ENCODE assay signal across 8 mouse cellular contexts in the genomic region with DNA sequence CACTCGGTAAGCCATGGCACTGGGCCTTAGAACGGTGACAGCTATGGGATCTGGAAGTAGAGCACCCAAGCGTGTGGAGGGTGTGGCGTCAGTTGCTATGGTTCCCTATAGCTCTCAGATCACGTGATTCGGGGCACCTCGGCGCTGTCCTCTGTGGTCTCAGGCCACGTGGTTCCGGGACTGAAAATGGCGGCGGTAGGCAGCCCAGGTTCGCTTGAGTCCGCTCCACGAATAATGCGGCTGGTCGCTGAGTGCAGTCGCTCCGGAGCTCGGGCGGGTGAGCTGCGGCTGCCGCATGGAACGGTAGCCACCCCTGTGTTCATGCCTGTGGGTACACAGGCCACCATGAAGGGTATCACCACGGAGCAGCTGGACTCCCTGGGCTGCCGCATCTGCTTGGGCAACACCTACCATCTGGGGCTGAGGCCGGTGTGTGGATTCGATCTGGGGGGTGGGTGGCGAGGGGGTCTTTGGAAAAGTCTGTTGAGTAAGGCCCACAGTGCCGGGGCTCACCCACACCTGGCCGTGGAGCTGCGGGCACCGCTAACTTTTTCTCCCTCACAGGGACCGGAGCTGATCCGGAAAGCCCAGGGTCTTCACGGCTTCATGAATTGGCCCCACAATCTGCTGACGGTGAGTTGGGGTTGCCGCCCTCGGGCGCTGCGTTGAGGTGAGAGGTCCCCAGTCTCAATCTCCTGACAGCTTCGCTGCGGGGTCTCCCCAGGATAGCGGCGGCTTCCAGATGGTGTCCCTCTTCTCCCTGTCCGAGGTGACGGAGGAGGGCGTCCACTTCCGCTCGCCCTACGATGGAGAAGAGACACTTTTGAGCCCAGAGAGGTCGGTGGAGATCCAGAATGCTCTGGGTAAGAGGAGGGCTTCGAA. TPM values are rescaled to one million over a fixed set of nuclear protein-coding genes. Genes with fewer than 3 reads are reported as not detected.
A peak's percentile ranks its signal among the peaks of the same experiment; 100 is the strongest.
DNase-seq lines count a peak whose midpoint lies in the region; ATAC-seq lines count a peak whose summit lies in the region.

A gene (plus strand): TSS at position 169 of the 882 bp plus-strand sequence.

- peak; percentile 96 for ATAC-seq in forebrain, embryonic 11.5 days (replicated peaks; ENCODE audit: low FRiP score)
- peak; percentile 93 for ATAC-seq in heart, embryonic 16.5 days (replicated peaks; ENCODE audit: extremely low read depth, insufficient read depth, low FRiP score)
- ATAC-seq in liver, embryonic 15.5 days (ENCODE audit: insufficient read depth), result peak; percentile 91
- ATAC-seq in neural tube, embryonic 12.5 days (ENCODE audit: low FRiP score, low read depth), result peak; percentile 98

- H3K27me3 ChIP-seq in forebrain, embryonic 11.5 days (ENCODE audit: control insufficient read depth, insufficient read depth, low read length), result no peaks in the 10 kb centered on the region
- no peaks in the 10 kb centered on the region for H3K27me3 ChIP-seq in heart, embryonic 16.5 days (ENCODE audit: control insufficient read depth, insufficient read depth, low read length)
- no peaks in the 10 kb centered on the region for H3K27me3 ChIP-seq in liver, embryonic 15.5 days
- H3K27me3 ChIP-seq in neural tube, embryonic 12.5 days (replicated peaks), result no peaks in the 10 kb centered on the region

- H3K4me1 ChIP-seq in forebrain, embryonic 11.5 days (replicated peaks; ENCODE audit: control insufficient read depth, insufficient read depth, low read length), result peaks cover 2% of the 10 kb centered on the region; the same call in 1 of the 2 replicates
- peaks cover 7% of the 10 kb centered on the region for H3K4me1 ChIP-seq in heart, embryonic 16.5 days (ENCODE audit: control insufficient read depth, insufficient read depth, low read length)
- peaks cover 27% of the 10 kb centered on the region for H3K4me1 ChIP-seq in liver, embryonic 15.5 days (replicated peaks)
- H3K4me1 ChIP-seq in neural tube, embryonic 12.5 days, result peaks cover 6% of the 10 kb centered on the region; the same call in 1 of the 2 replicates

- H3K4me2 ChIP-seq in forebrain, embryonic 11.5 days (ENCODE audit: low read depth, low read length, severe bottlenecking), result peak within 1 kb of the TSS; percentile 81
- peak within 1 kb of the TSS; percentile 65 for H3K4me2 ChIP-seq in heart, embryonic 16.5 days (ENCODE audit: low read depth, low read length)
- peak within 1 kb of the TSS; percentile 95 for H3K4me2 ChIP-seq in liver, embryonic 15.5 days
- H3K4me2 ChIP-seq in neural tube, embryonic 12.5 days (replicated peaks), result peak within 1 kb of the TSS; percentile 91

- peaks cover under 1% of the 10 kb centered on the region; the same call in 1 of the 2 replicates for H3K36me3 ChIP-seq in forebrain, embryonic 11.5 days (ENCODE audit: control insufficient read depth, insufficient read depth, low read length)
- H3K36me3 ChIP-seq in heart, embryonic 16.5 days (ENCODE audit: control insufficient read depth, insufficient read depth), result peaks cover 7% of the 10 kb centered on the region
- peaks cover 12% of the 10 kb centered on the region for H3K36me3 ChIP-seq in liver, embryonic 15.5 days (replicated peaks)
- peaks cover 20% of the 10 kb centered on the region for H3K36me3 ChIP-seq in neural tube, embryonic 12.5 days

- WGBS in forebrain, embryonic 11.5 days, result 2% methylated on average over 53 of the region's 53 CpGs
- WGBS in heart, embryonic 16.5 days, result 2% methylated on average over 52 of the region's 53 CpGs
- WGBS in liver, embryonic 15.5 days (ENCODE audit: insufficient replicate concordance), result under 1% methylated on average over 53 of the region's 53 CpGs
- WGBS in neural tube, embryonic 12.5 days, result 2% methylated on average over 53 of the region's 53 CpGs

- peak within 1 kb of the TSS; percentile 12; the same call in 1 of the 2 replicates for H3K27ac ChIP-seq in forebrain, embryonic 11.5 days (ENCODE audit: low read depth, low read length)
- 0 out of 2 replicates have a peak within 1 kb of the TSS, but pooled peaks have one; percentile 40 for H3K27ac ChIP-seq in heart, embryonic 16.5 days (ENCODE audit: low read length)
- H3K27ac ChIP-seq in liver, embryonic 15.5 days (replicated peaks), result peak within 1 kb of the TSS; percentile 68
- no peak within 1 kb of the TSS for H3K27ac ChIP-seq in neural tube, embryonic 12.5 days

- H3K9ac ChIP-seq in forebrain, embryonic 11.5 days (ENCODE audit: low read length), result peak within 1 kb of the TSS; percentile 81
- peak within 1 kb of the TSS; percentile 87 for H3K9ac ChIP-seq in heart, embryonic 16.5 days (ENCODE audit: low read length)
- H3K9ac ChIP-seq in liver, embryonic 15.5 days, result peak within 1 kb of the TSS; percentile 71
- H3K9ac ChIP-seq in neural tube, embryonic 12.5 days, result peak within 1 kb of the TSS; percentile 71

- peak; percentile 70 to 81 for DNase-seq in CD8-positive naive resting alpha-beta T cell, adult 2 months (ENCODE audit: low read depth in 2 of 2, low spot score in 2 of 2)
- peak; percentile 85 for DNase-seq in c-Kit-positive CD71-negative TER-119-negative erythroid progenitor cells, embryonic 14.5 days (ENCODE audit: low read depth)
- peak; percentile 92 for DNase-seq in forebrain, embryonic 11.5 days (ENCODE audit: low spot score)
- DNase-seq in kidney, postnatal 36 days, result peak; percentile 87 to 90
- peak; percentile 89 for DNase-seq in telencephalon, adult 2 months (ENCODE audit: low read depth, low spot score)

- no peaks in the 10 kb centered on the region for H3K9me3 ChIP-seq in forebrain, embryonic 11.5 days (ENCODE audit: control insufficient read depth, low read length)
- H3K9me3 ChIP-seq in heart, embryonic 16.5 days (replicated peaks; ENCODE audit: control insufficient read depth, low read length), result no peaks in the 10 kb centered on the region
- no peaks in the 10 kb centered on the region for H3K9me3 ChIP-seq in liver, embryonic 15.5 days (replicated peaks)
- H3K9me3 ChIP-seq in neural tube, embryonic 12.5 days, result no peaks in the 10 kb centered on the region

- H3K4me3 ChIP-seq in forebrain, embryonic 11.5 days (ENCODE audit: low read depth, low read length), result peak within 1 kb of the TSS; percentile 75
- peak within 1 kb of the TSS; percentile 90 for H3K4me3 ChIP-seq in heart, embryonic 16.5 days (ENCODE audit: low read length)
- peak within 1 kb of the TSS; percentile 76 for H3K4me3 ChIP-seq in liver, embryonic 15.5 days (replicated peaks)
- H3K4me3 ChIP-seq in neural tube, embryonic 12.5 days, result peak within 1 kb of the TSS; percentile 76

RNA-seq across cellular contexts. Expression of the gene that starts here (rescaled TPM):
- polyA plus RNA-seq in forebrain, embryonic 11.5 days (2014; fragmentation: Nextera tagmentation; extraction: Ambion mirVana), result 58.2 and 61.5 TPM in 2 replicates
- polyA plus RNA-seq in heart, embryonic 16.5 days (2015; fragmentation: Nextera tagmentation; extraction: Ambion mirVana), result 23.0 and 24.3 TPM in 2 replicates
- polyA plus RNA-seq in liver, embryonic 15.5 days (2015; fragmentation: Nextera tagmentation; extraction: Ambion mirVana), result 17.4 and 20.0 TPM in 2 replicates
- 42.3 and 49.5 TPM in 2 replicates for polyA plus RNA-seq in neural tube, embryonic 12.5 days (2016; fragmentation: Nextera tagmentation; extraction: Ambion mirVana)
